Mouse (Mus musculus) hindbrain, embryonic 14.5 days (tissue): Measurements from ENCODE around the gene Pitpnc1. TPM values are rescaled to one million over a fixed set of nuclear protein-coding genes. Genes with fewer than 3 reads are reported as not detected.

ENCODE experiments used
- ATAC-seq: fragments of 200-750 bp; cut with Nextera tagmentation; 2 replicates; pipeline ENCODE4 v1.8.0; 2017; ENCODE audit warnings: moderate number of reproducible peaks, mild to moderate bottlenecking, moderate TSS enrichment, moderate library complexity; ENCODE audit not compliant: low FRiP score
- DNase-seq: peaks from one replicate; pipeline ENCODE4 v3.0.0-alpha.2; 2015; ENCODE audit warnings: low spot score
- H3K27ac ChIP-seq: fragments of 300-500 bp; sonication (generic); 2 replicates; pipeline ENCODE4 v1.5.1; 2014; ENCODE audit warnings: mild to moderate bottlenecking, moderate library complexity
- H3K27me3 ChIP-seq: fragments of 300-500 bp; sonication (generic); 2 replicates; pipeline ENCODE4 v1.6.1; 2014; ENCODE audit warnings: mild to moderate bottlenecking, low read length, mixed read lengths; ENCODE audit not compliant: control insufficient read depth, insufficient read depth
- H3K36me3 ChIP-seq: fragments of 300-500 bp; sonication (generic); replicated peaks from 2 replicates; pipeline ENCODE4 v1.6.1; 2014; ENCODE audit not compliant: control insufficient read depth, insufficient read depth
- H3K4me1 ChIP-seq: fragments of 300-500 bp; sonication (generic); replicated peaks from 2 replicates; pipeline ENCODE4 v1.6.1; 2014; ENCODE audit warnings: antibody characterized with exemption, low read length, mixed read lengths; ENCODE audit not compliant: control insufficient read depth, insufficient read depth
- H3K4me2 ChIP-seq: fragments of 300-500 bp; sonication (generic); replicated peaks from 2 replicates; pipeline ENCODE4 v1.6.1; 2014; ENCODE audit warnings: mild to moderate bottlenecking, moderate library complexity
- H3K4me3 ChIP-seq: fragments of 300-500 bp; sonication (generic); replicated peaks from 2 replicates; pipeline ENCODE4 v1.5.1; 2014; ENCODE audit warnings: mild to moderate bottlenecking, low read length
- H3K9ac ChIP-seq: fragments of 300-500 bp; sonication (generic); 2 replicates; pipeline ENCODE4 v1.6.1; 2014
- H3K9me3 ChIP-seq: fragments of 300-500 bp; sonication (generic); 2 replicates; pipeline ENCODE4 v1.6.1; 2016; ENCODE audit warnings: low read length; ENCODE audit not compliant: control insufficient read depth
- WGBS: fragments of 180-500 bp; shearing (Covaris S2); extraction: QIAGEN DNeasy Blood & Tissue Kit; methylation state at CpG from one replicate; pipeline ENCODE4 v1.1.7; 2014; 5-methylcytosine and 5-hydroxymethylcytosine counted together
- polyA plus RNA-seq: library from polyadenylated mRNA; unstranded; fragments of >200 nt; fragmentation: Nextera tagmentation; extraction: Ambion mirVana; gene quantifications from 2 replicates; pipeline ENCODE4 v1.2.1, GENCODE M21; 2014

Gene Pitpnc1
- polyA plus RNA-seq, 1 experiment from 2014 or later, result 43.3 TPM

GRCm38 (mm10) chr11:107469523-107470371 lies 752 bp downstream of the Pitpnc1 start:
- WGBS, result 0% methylated on average over 59 of the region's 59 CpGs
- no peaks in the 10 kb centered on the region for H3K36me3 ChIP-seq
- no peaks in the 10 kb centered on the region for H3K9me3 ChIP-seq
- H3K4me3 ChIP-seq, result peak overlapping the region; percentile 72
- ATAC-seq (peak; percentile 62), DNase-seq (peak; percentile 37)
- H3K27me3 ChIP-seq, result no peaks in the 10 kb centered on the region
- H3K4me2 ChIP-seq, result peak overlapping the region; percentile 53
- H3K4me1 ChIP-seq, result peaks cover 14% of the 10 kb centered on the region
- peak overlapping the region; percentile 78 for H3K9ac ChIP-seq
- H3K27ac ChIP-seq, result peak overlapping the region; percentile 92

- H3K4me3 ChIP-seq, result peak overlapping the region; percentile 72
- H3K27me3 ChIP-seq, result no peaks in the 10 kb centered on the region
- peak overlapping the region; percentile 78 for H3K9ac ChIP-seq
- H3K9me3 ChIP-seq, result no peaks in the 10 kb centered on the region
- peaks cover 14% of the 10 kb centered on the region for H3K4me1 ChIP-seq
- H3K4me2 ChIP-seq, result peak overlapping the region; percentile 53
- peak; percentile 84 for ATAC-seq
- DNase-seq, result peak; percentile 82
- under 1% methylated on average over 38 of the region's 38 CpGs for WGBS
- peak overlapping the region; percentile 92 for H3K27ac ChIP-seq
- H3K36me3 ChIP-seq, result no peaks in the 10 kb centered on the region
Observed at GRCm38 (mm10) chr11:107469031-107469522, 1.4 kb downstream of the Pitpnc1 start.

GRCm38 (mm10) chr11:107468252-107469030 lies 2.1 kb downstream of the Pitpnc1 start:
- peak overlapping the region; percentile 92 for H3K27ac ChIP-seq
- no peak for DNase-seq
- H3K9ac ChIP-seq, result peak overlapping the region; percentile 78
- WGBS, result 20% methylated on average over 16 of the region's 16 CpGs
- no peaks in the 10 kb centered on the region for H3K9me3 ChIP-seq
- no peaks in the 10 kb centered on the region for H3K27me3 ChIP-seq
- peaks cover 14% of the 10 kb centered on the region for H3K4me1 ChIP-seq
- no peaks in the 10 kb centered on the region for H3K36me3 ChIP-seq
- ATAC-seq, result no peak
- peak overlapping the region; percentile 72 for H3K4me3 ChIP-seq
- peak overlapping the region; percentile 53 for H3K4me2 ChIP-seq

- Histone ChIP-seq H3K9ac (no peak overlapping the region), H3K4me3 (no peak overlapping the region), H3K27me3 (no peaks in the 10 kb centered on the region), H3K36me3 (no peaks in the 10 kb centered on the region), H3K4me1 (peaks cover 14% of the 10 kb centered on the region), H3K4me2 (no peak overlapping the region), H3K9me3 (no peaks in the 10 kb centered on the region), H3K27ac (no peak overlapping the region)
- ATAC-seq (no peak), DNase-seq (no peak)
- WGBS, result 74% methylated on average over 6 of the region's 6 CpGs
Observed at GRCm38 (mm10) chr11:107466611-107467391, 3.7 kb downstream of the Pitpnc1 start.

GRCm38 (mm10) chr11:107465969-107466368 lies 4.5 kb downstream of the Pitpnc1 start:
- Histone ChIP-seq H3K27me3 (no peaks in the 10 kb centered on the region), H3K9ac (no peak overlapping the region), H3K4me2 (no peak overlapping the region), H3K4me3 (no peak overlapping the region), H3K9me3 (no peaks in the 10 kb centered on the region), H3K4me1 (peaks cover 10% of the 10 kb centered on the region), H3K36me3 (no peaks in the 10 kb centered on the region), H3K27ac (no peak overlapping the region)
- no peak for DNase-seq
- WGBS, result 89% methylated on average over 1 of the region's 1 CpGs
- ATAC-seq, result no peak

- WGBS, result 94% methylated on average over 4 of the region's 4 CpGs
Observed at GRCm38 (mm10) chr11:107465041-107465440, 5.5 kb downstream of the Pitpnc1 start.

GRCm38 (mm10) chr11:107464141-107464540 lies 6.4 kb downstream of the Pitpnc1 start:
- no peak overlapping the region for H3K4me2 ChIP-seq
- ATAC-seq, result no peak
- no peak overlapping the region for H3K9ac ChIP-seq
- H3K9me3 ChIP-seq, result no peaks in the 10 kb centered on the region
- DNase-seq, result no peak
- H3K4me3 ChIP-seq, result no peak overlapping the region
- no peaks in the 10 kb centered on the region for H3K27me3 ChIP-seq
- H3K27ac ChIP-seq, result no peak overlapping the region
- WGBS, result 48% methylated on average over 6 of the region's 6 CpGs
- no peaks in the 10 kb centered on the region for H3K36me3 ChIP-seq
- peaks cover 8% of the 10 kb centered on the region for H3K4me1 ChIP-seq

More at GRCm38 (mm10) chr11:107465041-107465440, 5.5 kb downstream of the Pitpnc1 start:
- H3K36me3 ChIP-seq, result no peaks in the 10 kb centered on the region
- DNase-seq, result no peak
- no peak for ATAC-seq
- H3K4me2 ChIP-seq, result no peak overlapping the region
- peaks cover 8% of the 10 kb centered on the region for H3K4me1 ChIP-seq
- no peaks in the 10 kb centered on the region for H3K27me3 ChIP-seq
- H3K9me3 ChIP-seq, result no peaks in the 10 kb centered on the region
- no peak overlapping the region for H3K9ac ChIP-seq
- no peak overlapping the region for H3K4me3 ChIP-seq
- H3K27ac ChIP-seq, result no peak overlapping the region

- Histone ChIP-seq H3K27me3 (no peaks in the 10 kb centered on the region), H3K4me3 (no peak overlapping the region), H3K36me3 (no peaks in the 10 kb centered on the region), H3K27ac (no peak overlapping the region), H3K9me3 (no peaks in the 10 kb centered on the region), H3K4me1 (peaks cover 4% of the 10 kb centered on the region), H3K4me2 (no peak overlapping the region), H3K9ac (no peak overlapping the region)
- DNase-seq (no peak), ATAC-seq (no peak)
- WGBS, result 84% methylated on average over 12 of the region's 12 CpGs
Observed at GRCm38 (mm10) chr11:107463251-107463681, 7.2 kb downstream of the Pitpnc1 start.
